Mouse (Mus musculus): Measurements from ENCODE around the gene Fam72a. TPM values are rescaled to one million over a fixed set of nuclear protein-coding genes. Genes with fewer than 3 reads are reported as not detected.
A peak's percentile ranks its signal among the peaks of the same experiment; 100 is the strongest.

Gene Fam72a
- polyA plus RNA-seq, 1 experiment = 0.14 TPM

DNA sequence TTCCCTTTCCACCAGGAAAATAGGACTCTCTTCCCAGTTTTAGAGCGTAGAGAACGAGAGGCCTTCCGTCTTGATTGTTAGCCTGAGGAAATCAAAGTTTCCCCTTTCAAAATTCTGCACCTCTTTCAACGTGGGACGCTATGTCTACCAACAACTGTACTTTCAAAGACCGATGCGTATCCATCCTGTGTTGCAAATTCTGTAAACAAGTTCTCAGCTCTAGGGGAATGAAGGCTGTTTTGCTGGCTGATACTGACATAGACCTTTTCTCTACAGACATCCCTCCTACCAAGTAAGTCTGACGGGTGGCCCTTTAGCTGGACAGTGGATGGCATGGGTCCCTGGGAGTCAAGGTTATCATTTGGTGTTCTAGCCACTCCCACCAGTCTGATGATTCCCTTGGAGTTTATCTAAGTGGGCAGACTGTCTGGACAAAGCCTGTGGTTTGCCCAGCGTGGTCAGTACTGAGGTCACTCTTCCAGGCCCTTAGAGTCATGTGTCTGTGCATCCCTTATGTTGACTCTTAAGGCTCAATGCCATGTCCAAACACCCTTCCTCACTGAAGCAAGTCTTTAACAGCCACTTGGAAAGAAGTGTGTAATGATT, 961 bp downstream of the Fam72a start:
- H3K36me3 ChIP-seq (ENCODE audit: control insufficient read depth, insufficient read depth, low read length) = no peaks in the 10 kb centered on the region
- H3K27ac ChIP-seq (ENCODE audit: insufficient read depth, low read depth, low read length) = no peak overlapping the region
- peaks cover 2% of the 10 kb centered on the region for H3K4me1 ChIP-seq (ENCODE audit: control insufficient read depth, insufficient read depth, insufficient read length, low read length)
- TF ChIP-seq POLR2A (IDR thresholded peaks at IDR 0.05; ENCODE audit: low read depth, low read length) = no peak
- no peak for TF ChIP-seq CTCF (IDR thresholded peaks at IDR 0.05; ENCODE audit: extremely low read depth, insufficient read length, insufficient replicate concordance, low read depth, low read length)
- H3K27me3 ChIP-seq (ENCODE audit: control insufficient read depth, insufficient read depth, low read length) = no peaks in the 10 kb centered on the region
- peak overlapping the region; percentile 94; the same call in 1 of the 2 replicates for H3K4me3 ChIP-seq (ENCODE audit: low read depth, low read length)
- under 1% methylated on average over 9 of the region's 9 CpGs for WGBS

- H3K27ac ChIP-seq (ENCODE audit: insufficient read depth, low read depth, low read length) = no peak overlapping the region
- no peak overlapping the region for H3K4me3 ChIP-seq (ENCODE audit: low read depth, low read length)
- TF ChIP-seq POLR2A (IDR thresholded peaks at IDR 0.05; ENCODE audit: low read depth, low read length) = no peak
- no peak for TF ChIP-seq CTCF (IDR thresholded peaks at IDR 0.05; ENCODE audit: extremely low read depth, insufficient read length, insufficient replicate concordance, low read depth, low read length)
- H3K27me3 ChIP-seq (ENCODE audit: control insufficient read depth, insufficient read depth, low read length) = no peaks in the 10 kb centered on the region
- no peaks in the 10 kb centered on the region for H3K36me3 ChIP-seq (ENCODE audit: control insufficient read depth, insufficient read depth, low read length)
- H3K4me1 ChIP-seq (ENCODE audit: control insufficient read depth, insufficient read depth, insufficient read length, low read length) = no peaks in the 10 kb centered on the region; the same call in 1 of the 2 replicates
- 89% methylated on average over 4 of the region's 4 CpGs for WGBS
These were observed 12.1 kb downstream of the Fam72a start for GRCm38 (mm10) chr1:131539771-131540170.

- WGBS = 85% methylated on average over 5 of the region's 5 CpGs
- no peaks in the 10 kb centered on the region for H3K27me3 ChIP-seq (ENCODE audit: control insufficient read depth, insufficient read depth, low read length)
- no peaks in the 10 kb centered on the region; the same call in 1 of the 2 replicates for H3K4me1 ChIP-seq (ENCODE audit: control insufficient read depth, insufficient read depth, insufficient read length, low read length)
- no peak overlapping the region for H3K4me3 ChIP-seq (ENCODE audit: low read depth, low read length)
- no peak overlapping the region for H3K27ac ChIP-seq (ENCODE audit: insufficient read depth, low read depth, low read length)
- TF ChIP-seq CTCF (IDR thresholded peaks at IDR 0.05; ENCODE audit: extremely low read depth, insufficient read length, insufficient replicate concordance, low read depth, low read length) (no peak), POLR2A (IDR thresholded peaks at IDR 0.05; ENCODE audit: low read depth, low read length) (no peak)
- H3K36me3 ChIP-seq (ENCODE audit: control insufficient read depth, insufficient read depth, low read length) = no peaks in the 10 kb centered on the region
These were observed 13.1 kb downstream of the Fam72a start for GRCm38 (mm10) chr1:131540795-131541194.

- 18% methylated on average over 3 of the region's 3 CpGs for WGBS
These were observed 13.7 kb downstream of the Fam72a start for GRCm38 (mm10) chr1:131541431-131541830.

DNA sequence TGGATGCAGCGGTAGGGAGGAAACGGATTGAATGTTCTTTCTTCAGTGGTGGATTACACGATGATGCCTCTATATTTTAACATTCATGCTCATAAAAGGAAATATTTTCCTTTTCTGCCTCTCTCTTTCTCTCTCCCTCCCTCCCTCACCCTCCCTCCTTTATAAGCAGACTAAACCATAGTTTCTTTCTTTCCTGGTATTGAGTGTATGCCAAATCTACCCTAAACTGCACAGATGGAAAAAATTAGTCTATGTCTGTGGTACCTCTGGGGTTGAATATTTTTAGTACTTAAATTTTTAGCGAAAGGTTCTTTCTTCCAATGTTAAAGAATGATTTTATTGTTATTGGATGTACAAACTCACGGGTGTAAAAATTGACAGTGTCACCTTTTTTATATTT, 14.2 kb downstream of the Fam72a start:
- H3K27me3 ChIP-seq (ENCODE audit: control insufficient read depth, insufficient read depth, low read length) = no peaks in the 10 kb centered on the region
- H3K36me3 ChIP-seq (ENCODE audit: control insufficient read depth, insufficient read depth, low read length) = no peaks in the 10 kb centered on the region
- no peak overlapping the region for H3K27ac ChIP-seq (ENCODE audit: insufficient read depth, low read depth, low read length)
- no peak overlapping the region for H3K4me3 ChIP-seq (ENCODE audit: low read depth, low read length)
- no peak for TF ChIP-seq CTCF (IDR thresholded peaks at IDR 0.05; ENCODE audit: extremely low read depth, insufficient read length, insufficient replicate concordance, low read depth, low read length)
- H3K4me1 ChIP-seq (ENCODE audit: control insufficient read depth, insufficient read depth, insufficient read length, low read length) = no peaks in the 10 kb centered on the region; the same call in 1 of the 2 replicates
- WGBS = 43% methylated on average over 5 of the region's 5 CpGs

More at GRCm38 (mm10) chr1:131541431-131541830, 13.7 kb downstream of the Fam72a start:
- Histone ChIP-seq H3K4me1 (ENCODE audit: control insufficient read depth, insufficient read depth, insufficient read length, low read length) (no peaks in the 10 kb centered on the region; the same call in 1 of the 2 replicates), H3K27ac (ENCODE audit: insufficient read depth, low read depth, low read length) (no peak overlapping the region), H3K4me3 (ENCODE audit: low read depth, low read length) (no peak overlapping the region), H3K36me3 (ENCODE audit: control insufficient read depth, insufficient read depth, low read length) (no peaks in the 10 kb centered on the region), H3K27me3 (ENCODE audit: control insufficient read depth, insufficient read depth, low read length) (no peaks in the 10 kb centered on the region)
- TF ChIP-seq POLR2A (IDR thresholded peaks at IDR 0.05; ENCODE audit: low read depth, low read length) = no peak
- TF ChIP-seq CTCF (IDR thresholded peaks at IDR 0.05; ENCODE audit: extremely low read depth, insufficient read length, insufficient replicate concordance, low read depth, low read length) = no peak

- TF ChIP-seq POLR2A (IDR thresholded peaks at IDR 0.05; ENCODE audit: low read depth, low read length) (no peak), CTCF (IDR thresholded peaks at IDR 0.05; ENCODE audit: extremely low read depth, insufficient read length, insufficient replicate concordance, low read depth, low read length) (no peak)
- Histone ChIP-seq H3K4me1 (ENCODE audit: control insufficient read depth, insufficient read depth, insufficient read length, low read length) (no peaks in the 10 kb centered on the region; the same call in 1 of the 2 replicates), H3K4me3 (ENCODE audit: low read depth, low read length) (no peak overlapping the region), H3K27ac (ENCODE audit: insufficient read depth, low read depth, low read length) (no peak overlapping the region), H3K27me3 (ENCODE audit: control insufficient read depth, insufficient read depth, low read length) (no peaks in the 10 kb centered on the region), H3K36me3 (ENCODE audit: control insufficient read depth, insufficient read depth, low read length) (no peaks in the 10 kb centered on the region)
- 88% methylated on average over 7 of the region's 7 CpGs for WGBS
These were observed 16.3 kb downstream of the Fam72a start for GRCm38 (mm10) chr1:131543886-131544565.

Measured in small intestine, adult 2 months (tissue).